Mouse (Mus musculus) megakaryocyte progenitor cell, adult 5-6 weeks (primary cell): ENCODE data around the gene Syt12. TPM values are rescaled to one million over a fixed set of nuclear protein-coding genes. Genes with fewer than 3 reads are reported as not detected.
A peak's percentile ranks its signal among the peaks of the same experiment; 100 is the strongest.

Source experiments
- ATAC-seq: replicated peaks from 2 replicates; pipeline ENCODE4 v1.8.0; 2016; ENCODE audit warnings: mild to moderate bottlenecking, moderate TSS enrichment, inconsistent platforms; ENCODE audit not compliant: poor library complexity
- total RNA-seq, 2 experiments: library from RNA; stranded (forward) in 1 of 2; stranded (reverse) in 1 of 2; fragments of 157-497, 149-512 nt in 1 of 2; fragments of 200-1000 nt in 1 of 2; gene quantifications; 2 replicates each; pipeline versions ENCODE4 v1.2.3 to v1.2.4; 2015 to 2017

The Syt12 gene
- total RNA-seq, 2 experiments from 2014 or later: not detected

DNA sequence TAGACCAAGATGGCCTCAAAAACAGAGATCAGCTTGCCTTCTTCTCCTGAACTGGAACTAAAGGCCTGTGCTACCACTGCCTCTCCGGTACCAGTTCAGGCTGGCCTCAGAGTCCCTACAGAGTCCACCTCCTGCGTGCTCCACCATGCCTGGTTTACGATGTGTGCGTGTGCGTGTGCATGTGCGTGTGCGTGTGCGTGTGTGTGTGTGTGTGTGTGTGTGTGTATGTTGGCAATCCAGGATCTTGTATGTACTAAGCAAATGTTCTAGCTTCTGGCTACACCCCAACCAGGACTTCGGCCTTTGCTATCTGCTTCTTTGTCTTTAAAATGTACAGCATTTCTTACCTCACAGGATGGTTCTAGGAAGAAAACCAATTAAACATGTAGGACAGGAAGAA lies 28.0 kb downstream of the Syt12 start:
- no peak for ATAC-seq

DNA sequence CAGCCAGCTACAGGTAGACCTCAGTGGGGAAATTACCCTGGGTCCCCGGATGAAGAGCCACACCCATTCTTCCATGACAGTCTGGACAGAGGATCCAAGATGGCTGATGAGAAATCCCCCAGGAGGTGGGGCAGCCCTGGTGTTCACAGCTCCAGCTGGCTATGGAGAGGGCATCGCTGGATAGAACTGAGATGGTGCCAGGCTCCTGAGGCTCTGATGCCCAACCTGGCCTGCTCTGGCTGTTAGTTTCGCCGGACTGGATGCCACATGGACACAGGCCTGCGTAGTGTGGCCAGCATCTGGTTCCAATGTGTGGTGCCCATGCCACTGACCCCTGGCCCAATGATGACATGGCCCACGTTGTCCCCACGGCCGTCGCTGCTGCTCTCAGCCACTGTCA lies 29.8 kb downstream of the Syt12 start:
- no peak for ATAC-seq

DNA sequence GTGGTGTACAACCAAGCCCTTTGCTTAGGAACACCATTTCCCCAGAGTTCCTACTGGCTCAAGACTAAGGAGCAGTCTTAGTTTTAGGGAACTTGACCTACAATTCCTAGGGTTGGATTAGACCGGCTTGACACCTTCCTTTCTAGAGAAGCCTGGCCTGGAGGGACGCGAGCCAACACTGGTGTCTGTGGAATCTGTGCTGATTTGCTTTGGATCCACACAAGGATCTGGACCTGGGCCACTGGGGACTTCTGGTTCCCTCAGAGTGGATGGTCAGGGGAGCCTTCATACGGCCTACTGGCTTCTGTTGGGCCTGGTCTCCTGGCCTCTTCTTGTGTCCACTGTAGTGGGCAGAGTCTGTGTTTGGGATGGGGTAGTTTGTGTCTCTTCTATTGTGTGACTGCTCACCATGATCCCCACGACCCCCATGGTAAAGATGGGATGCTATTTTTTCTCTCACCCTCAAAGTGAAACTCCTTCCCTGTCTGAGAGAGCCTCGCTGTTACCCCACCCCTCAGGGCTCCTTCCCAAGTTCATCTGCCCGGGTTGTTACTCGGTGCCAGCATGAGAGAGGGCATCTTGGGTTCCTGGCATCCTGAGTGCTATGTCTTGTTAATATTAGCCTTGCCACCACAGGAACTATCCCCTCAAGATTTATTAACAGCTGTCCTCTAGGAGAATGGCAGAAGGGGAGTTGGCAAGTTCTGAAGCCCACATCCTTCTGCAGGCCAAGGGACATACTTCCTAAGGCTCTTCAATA lies 30.4 kb downstream of the Syt12 start:
- no peak for ATAC-seq

DNA sequence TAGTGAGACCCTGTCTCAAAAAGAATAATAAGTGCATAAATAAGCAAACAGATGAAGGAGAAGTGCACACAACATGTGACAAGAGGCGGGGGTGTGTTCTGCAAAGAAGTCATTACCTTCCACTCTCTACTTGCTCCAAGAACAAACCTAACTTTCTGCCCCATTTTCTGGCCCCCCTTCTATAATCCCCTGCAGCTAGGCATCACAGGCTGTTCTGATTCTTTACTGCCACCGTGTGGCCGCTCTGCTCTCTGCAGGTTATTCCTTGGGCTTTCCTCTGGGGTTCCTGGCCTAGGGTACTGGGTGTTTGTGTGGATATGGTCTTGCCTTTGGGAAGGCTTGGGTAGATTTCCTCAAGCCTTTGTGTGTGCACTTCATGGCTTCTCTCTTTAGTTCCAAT lies 34.8 kb downstream of the Syt12 start:
- peak; percentile 69 for ATAC-seq

DNA sequence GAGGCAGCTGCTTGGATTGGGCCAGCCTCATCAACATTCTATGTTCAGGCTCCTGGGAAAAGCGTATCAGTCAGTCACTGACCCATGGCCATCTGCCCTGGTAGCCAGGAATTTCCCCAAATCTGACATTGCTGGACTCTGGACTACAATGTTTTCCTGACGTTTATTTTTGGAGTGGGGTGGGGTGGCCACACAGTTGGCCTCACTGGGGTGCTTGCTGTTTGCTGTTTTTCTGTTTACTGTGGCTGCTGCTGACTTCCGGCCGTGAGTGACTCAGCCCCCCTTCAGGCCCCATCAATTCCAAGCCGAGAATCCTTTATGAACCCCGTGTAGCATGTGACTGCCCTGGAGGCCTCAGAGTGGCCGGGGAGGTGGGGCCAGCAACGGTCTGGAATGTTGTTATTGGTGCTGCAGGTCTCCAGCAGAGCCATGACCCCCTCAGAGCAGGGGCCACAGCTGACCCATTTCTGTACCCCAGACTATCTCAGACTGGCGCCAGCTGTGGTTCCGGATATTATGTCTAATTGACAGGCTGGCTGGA lies 35.6 kb downstream of the Syt12 start:
- ATAC-seq: no peak

DNA sequence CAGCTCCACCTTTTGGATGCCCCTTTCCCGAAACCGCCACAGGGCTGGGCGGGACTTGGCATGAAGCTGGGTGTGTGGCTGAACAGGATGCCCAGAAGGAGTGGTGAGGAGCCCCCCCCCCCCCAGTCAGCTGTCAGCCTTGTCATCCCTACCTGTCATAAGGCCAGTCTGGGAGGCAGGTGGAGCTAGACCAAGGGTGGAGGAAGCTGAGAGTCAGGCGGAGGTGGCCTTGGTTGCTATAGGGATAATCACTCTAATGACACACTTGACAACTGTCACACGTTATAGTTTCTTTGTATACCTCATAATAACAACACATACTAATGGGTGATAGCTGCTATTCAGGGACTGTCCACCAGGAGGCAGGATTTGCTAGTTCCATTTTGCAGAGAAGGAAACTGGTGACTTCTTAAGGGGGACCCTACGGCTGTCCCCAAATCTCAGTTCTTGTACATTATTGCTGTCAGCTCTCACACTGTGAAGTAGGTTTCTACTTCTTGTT lies 36.1 kb downstream of the Syt12 start:
- ATAC-seq: peak; percentile 61

DNA sequence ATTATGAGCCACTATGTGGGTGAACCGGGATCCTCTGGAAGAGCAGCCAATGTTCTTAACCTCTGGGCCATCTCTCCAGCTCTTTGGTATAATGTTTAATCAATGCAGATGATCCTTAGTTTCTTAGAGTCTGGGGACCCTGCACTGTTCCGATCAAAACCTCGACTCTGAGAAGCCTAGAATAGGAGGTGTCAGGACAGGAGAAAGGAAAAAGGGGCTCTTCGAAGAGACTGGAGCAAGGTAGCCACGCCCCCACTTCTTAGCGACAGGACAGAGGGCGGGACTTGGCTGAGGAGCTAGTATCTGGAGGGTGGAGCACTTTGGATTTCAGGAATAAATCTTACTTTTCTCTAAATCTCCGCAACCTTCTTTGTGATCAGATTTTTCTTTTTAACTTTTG lies 37.0 kb downstream of the Syt12 start:
- no peak for ATAC-seq

DNA sequence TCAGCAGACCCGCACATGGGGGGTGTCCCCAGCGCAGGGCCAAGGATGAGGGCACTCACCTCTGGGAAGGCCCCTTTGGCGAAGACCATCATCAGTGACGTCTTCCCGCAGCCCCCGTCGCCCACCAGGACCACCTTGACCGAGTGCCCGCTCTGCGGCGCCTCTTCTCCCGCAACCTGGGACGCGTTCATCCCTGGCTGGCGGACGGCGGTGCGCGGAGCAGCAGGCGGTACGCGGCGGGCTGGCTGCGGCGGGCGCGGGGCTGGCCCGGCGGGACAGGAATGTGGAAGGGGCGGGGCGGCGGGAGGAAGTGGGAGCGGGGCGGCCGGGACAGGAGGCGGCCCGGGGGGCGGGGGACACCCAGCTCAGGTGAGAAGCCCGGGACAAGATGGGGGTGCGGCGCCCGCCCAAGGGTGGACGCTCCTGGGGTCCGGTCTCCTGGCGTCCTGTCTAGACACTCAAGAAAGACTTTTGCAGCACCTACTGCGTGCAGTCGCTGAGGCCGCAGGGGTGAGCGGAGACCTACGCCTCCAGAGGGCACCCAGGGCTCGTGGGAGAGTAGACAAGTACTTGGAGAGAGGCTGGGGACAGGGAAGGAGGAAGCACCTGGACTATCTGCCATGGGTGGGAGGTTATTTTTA lies 38.0 kb downstream of the Syt12 start, which contains the start of gene Rhod:
Rhod (minus strand) TSS at position 272 of the 641 bp plus-strand sequence.
- no peak for ATAC-seq

DNA sequence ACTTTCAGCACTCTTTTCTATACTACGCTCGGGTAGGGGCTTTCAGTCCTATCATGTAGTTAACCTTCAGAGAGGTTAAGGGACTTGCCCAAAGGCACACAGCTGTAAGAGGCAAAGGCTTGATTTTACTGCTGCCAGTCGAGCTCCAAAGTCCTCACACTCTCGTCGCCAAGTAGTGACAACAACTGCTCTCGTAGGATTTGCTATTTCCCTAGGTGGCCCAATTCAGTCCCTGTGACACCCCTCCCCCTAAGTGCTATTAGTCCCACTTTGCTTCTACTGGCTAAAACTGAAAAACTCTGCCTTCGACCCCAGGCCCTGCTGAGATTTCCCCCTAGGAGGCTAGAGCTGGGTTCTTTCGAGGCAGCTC lies 38.5 kb downstream of the Syt12 start:
- ATAC-seq: no peak

DNA sequence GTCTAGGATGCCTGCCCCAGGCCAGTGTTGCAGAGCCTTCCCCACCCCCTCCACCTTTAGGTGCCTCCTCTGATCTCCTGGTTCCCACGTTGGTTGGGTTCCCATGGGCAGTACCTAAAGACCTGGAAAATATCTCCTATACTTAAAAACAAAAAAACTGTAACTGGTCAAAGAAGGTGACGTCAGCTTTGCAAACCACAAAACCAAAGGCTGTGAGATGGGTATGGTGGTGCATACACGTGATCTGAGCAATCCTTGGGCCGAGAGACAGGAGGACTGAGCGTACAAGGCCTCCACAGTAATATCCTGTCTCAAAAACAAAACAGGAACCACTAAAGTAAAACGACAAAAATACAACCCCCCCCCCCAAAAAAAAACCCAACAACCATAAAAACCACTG lies 39.4 kb downstream of the Syt12 start:
- peak; percentile 43 for ATAC-seq

DNA sequence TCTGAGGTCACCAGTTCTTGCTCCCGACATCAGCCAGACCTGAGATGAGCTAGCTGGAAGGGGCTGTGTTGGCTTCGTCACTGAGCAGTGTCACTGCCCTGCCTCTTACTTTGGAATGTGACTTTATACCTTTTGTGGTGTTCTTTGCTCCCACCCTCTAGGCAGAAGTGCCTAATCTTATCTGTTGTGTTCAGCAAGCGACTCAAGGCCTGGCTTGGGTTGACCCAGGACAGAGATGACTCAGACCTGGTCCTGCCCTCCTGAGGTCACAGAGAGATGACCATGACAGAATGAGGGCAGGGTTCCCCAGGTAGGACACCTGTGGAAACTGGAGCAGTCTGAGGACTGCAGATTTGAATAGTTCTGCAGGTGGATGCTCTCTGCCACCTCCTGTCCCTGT lies 41.0 kb downstream of the Syt12 start:
- ATAC-seq: no peak

DNA sequence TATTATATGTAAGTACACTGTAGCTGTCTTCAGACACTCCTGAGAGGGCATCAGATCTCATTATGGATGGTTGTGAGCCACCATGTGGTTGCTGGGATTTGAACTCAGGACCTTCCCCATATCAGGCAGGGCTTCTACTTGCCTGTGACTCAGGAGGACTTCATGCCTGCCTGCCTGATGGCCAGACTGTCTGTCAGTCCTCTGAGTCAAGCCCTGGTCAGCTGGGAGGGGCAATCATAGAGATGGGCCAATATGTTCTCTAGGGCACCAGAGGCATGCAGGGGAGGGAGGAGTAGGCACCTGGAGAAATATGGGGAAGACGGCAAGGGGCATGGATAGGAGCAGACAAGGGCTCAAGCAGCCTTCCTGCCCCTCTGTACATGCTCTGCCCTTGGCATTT lies 42.2 kb downstream of the Syt12 start:
- no peak for ATAC-seq

DNA sequence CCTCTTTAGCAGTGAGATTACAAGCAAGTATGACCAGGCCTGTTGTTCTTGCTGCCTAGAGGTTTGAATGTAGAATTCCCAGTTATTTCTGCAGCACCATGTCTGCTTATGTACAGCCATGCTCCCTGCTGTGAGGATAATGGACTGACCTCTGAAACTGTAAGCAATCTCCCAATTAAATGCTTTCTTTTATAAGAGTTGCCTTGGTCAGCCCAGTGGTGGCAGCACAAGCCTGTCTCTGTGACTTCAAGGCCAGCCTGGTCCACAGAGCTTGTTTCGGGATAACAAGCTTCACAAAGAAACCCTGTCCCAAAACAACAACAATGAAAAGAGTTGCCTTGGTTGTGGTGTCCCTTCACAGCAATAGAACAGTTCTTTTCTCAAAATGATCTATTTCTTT lies 43.5 kb downstream of the Syt12 start:
- no peak for ATAC-seq

DNA sequence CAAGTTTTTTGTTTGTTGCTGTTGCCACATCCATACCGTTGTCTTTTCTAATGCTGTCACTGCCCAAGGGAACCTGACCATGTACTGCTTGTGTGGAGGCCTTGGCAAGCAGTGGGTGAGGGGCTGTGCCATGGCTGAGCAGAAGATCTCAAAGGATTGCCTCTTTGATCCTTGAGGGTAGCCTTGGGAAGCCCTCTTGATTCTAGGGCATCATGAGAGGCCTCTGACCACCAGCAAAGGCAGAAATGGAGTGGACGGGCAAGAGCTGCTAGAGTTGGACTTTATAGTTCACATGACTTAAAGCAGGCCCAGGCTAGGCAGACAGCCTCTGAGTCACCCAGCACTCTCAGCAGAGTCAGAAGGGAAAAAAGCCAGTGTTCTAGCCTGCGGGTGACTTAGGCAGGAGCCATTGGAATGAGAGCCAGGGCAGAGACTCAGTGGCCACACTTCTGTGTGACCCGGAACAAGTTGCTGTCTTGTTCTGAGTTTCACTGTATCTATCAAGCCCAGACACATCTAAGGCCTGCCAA lies 47.1 kb downstream of the Syt12 start:
- ATAC-seq: no peak

DNA sequence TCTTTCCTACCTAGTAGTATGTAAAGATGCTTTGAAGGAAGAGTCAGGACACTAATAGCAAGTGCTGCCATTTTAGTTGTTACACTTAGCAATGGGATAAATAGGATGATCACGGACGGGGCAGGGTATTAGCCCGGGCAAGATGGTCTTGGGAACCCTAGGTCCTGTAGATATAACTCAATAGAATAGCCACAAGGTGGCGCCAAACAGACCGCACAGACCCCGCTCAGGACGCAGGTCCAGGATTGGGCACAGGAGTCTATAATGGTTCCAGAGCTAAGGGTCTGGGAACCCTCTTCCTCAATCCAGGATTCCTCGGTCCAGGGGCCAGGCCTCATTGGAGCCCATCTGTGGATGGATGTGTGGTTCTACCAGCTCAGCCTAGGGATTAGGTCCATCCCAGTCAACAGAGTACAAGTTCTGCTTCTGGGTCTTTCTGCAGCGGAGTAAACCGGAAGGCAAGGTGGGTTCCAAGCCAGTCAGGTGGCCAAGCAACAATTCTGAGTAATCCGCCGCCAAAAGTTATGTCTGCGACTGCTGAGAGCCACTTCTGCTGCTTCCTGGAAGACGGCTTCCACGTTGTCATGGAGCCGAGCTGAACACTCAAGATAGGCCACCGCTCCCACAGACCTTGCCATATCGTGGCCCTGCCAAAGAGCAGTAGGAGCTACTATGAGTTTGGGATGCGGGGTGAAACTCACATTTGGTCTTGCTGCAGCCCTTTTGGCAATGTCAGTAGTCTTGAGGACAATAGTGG lies 51.5 kb downstream of the Syt12 start:
- peak; percentile 80 for ATAC-seq

DNA sequence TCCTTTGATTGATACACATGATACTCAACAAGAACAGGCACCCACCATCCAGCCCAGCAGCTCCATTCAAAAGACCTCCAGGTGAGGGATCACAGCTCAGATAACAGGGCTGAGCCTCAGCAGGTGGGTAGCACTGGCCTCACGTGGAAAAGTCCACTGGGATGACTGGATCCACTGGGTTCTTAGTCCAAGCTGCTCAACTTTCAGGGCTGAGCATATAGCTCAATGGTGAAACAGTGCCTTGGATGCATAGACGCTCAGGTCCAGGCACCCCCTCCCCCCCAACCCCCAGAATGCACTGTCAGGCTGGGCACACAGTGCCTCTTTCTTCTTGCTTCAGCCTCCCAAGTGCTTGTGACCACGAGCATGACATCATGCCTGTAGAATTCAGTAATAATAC lies 54.2 kb downstream of the Syt12 start:
- ATAC-seq: no peak

DNA sequence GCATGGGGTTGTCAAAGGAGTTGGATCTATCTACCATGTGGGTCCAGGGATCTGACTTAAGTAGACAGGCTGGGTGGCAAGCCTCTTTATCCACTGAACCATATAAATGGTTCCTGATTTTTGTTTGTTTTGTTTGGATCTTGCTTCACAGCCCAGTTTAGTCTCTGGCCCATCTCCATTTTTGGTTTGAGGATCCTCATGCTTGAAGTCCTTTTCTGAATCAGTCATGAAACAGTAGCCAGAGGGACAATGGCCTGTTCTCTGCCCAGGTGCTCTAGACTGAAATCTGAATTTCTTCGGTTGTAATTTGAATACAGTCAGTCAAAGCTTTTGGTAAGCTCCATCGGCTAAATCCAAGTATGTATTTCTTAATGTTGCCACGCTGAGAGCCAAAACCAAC lies 54.7 kb downstream of the Syt12 start:
- ATAC-seq: no peak

DNA sequence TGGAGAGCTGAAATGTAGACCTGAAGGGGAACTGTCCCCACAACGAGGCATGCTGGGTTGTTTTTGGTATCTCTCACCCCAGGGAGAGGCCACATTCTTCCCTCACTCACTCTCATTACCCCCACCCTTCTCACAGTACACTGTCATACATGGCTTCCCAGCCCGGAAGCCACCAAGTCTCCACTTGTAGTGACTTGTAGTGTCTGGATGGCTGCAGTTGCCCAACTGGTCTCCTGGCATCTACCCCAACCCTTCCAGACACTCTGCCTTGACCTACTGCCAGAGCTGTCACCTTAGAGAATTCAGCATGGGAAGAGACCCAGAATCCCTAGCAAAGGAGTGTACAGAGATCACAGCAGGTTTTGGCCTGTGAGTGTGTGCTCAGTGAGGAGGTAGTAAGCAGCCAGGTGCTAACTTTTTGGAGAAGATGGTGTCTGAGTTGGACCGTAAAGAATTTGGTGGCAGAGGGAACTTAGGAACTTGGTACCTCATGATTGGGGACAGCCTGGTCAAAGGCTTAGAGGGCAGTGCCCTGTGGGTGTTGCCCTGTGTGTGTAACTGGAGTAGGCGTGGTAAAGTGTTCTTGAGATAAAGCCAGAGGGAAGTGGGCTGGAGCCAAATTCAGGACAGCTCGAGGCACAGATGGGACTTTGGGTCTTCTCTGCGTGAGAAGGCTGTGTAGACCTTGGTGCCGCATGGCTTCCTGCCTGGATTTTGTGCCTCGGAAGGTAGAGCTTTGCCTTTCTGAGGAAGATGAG lies 56.9 kb downstream of the Syt12 start:
- peak; percentile 54 for ATAC-seq

DNA sequence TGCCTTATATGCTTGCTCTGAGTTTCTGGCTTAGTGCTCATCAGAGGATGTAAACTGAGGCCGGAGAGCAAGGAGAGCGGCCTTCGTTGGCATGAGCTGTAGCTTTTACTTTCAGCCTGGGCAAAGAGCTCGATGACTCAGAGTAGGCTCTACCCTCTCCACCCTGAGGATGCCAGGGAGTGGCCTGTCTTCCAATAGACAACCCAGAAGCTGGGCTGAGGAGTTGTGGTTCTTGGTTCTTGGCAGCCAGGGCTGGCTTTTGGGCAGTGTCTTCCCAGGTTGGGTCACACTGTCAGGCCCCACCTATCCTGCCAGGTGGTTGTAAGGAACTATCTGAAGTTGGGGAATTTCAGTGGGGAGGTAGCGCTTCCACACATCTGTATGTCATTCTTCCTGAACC lies 57.5 kb downstream of the Syt12 start:
- no peak for ATAC-seq

DNA sequence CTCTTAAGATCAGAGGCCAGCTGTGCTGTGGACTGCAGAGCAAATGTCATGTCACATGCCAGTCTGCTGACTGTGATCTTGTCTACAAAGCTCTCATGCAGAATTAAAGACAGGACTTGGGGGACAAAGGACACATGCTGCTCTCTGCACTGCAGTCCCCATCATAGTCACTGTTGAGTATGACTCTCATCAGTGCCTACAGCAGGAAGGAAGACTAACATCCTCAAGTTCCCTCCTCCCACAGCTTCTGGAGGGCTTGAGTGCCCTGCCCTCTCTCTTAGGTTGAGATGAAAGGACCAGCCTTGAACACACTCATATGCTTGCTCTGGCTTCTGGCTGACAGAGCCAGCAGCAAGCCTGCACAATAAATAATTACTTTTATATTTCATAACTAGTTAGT lies 59.5 kb downstream of the Syt12 start:
- no peak for ATAC-seq

DNA sequence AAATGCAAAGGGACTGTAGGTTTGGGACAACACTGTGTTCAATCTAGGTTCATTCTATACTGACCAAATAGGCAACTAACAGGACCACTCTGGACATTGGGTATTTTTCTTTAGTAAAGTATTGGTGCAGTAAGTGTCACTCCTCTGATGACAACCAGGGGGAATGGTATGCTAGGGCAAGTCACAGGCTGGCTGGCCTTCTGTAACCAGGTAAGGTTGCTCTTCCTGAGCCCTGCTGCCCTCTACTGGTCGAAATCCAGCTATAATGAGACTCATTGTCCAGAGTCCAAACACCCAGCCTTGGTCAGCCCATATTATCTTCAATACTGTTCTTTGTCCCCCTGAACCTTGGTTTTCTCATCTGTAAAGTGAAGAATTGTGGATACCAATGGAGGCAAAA lies 60.1 kb downstream of the Syt12 start:
- ATAC-seq: peak; percentile 95
